Mouse (Mus musculus): ENCODE measurements around the gene Dcst2.
A peak's percentile ranks its signal among the peaks of the same experiment; 100 is the strongest.

Gene Dcst2

GRCm38 (mm10) chr3:89417131-89417530 lies 55.4 kb downstream of the Dcst2 start:
- no peak for DNase-seq

DNA sequence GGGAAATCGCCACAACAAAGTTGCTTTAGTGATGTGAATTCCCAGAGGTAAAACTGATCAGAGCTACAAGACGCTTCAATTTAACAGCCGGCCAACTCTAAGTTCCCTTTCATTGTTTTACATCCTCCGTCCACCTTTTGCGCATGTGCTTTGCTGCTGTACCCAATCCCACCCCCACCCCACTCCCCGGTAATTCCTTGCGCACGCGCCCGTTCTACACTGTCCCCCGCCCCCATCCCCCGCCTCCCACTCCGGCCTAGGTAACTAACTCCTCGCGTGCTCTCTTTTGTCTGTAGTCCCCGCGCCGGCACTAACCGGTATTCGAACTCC lies 56.0 kb downstream of the Dcst2 start:
- no peak for DNase-seq

DNA sequence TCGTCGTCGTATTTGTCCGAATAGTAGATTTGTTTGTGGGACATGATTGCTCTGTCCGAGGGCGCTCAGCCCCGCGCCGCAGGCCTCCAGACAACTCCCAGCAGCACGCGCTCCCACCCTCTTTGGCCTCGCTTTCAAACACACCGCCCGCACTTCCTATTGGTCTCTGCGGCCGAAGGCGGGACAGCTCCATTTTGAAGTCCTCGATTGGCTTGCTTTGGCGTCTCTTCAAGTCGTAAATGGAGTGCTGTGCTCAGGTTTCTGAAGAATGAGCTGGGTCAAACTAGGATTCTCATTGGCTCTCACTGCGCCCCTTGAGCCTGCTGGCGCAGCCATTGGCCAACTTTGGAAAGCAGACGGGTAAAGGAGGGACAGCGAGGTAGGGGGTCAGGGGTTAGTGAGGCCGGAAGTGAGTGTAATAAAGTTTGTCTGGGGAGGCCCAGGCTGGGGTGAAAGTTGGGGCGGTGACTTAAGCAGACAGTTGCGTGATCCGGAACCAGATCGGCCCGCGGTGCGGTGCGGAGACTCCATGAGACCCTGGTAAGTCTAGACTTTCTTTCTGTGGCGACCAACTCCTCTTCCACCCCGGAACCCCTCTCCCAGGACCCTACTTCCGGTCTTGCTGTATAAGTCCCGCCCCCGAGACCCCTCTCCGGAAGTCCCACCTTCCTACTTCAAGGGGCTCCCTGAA lies 56.5 kb downstream of the Dcst2 start, which contains the start of the genes Cks1b and Shc1:
Cks1b (minus strand) TSS at position 214 of the 691 bp plus-strand sequence.
Shc1 (plus strand) TSS at position 274 of the 691 bp plus-strand sequence.
- peak; percentile 90 for DNase-seq

- peak; percentile 84 for DNase-seq
These were observed 57.1 kb downstream of the Dcst2 start for GRCm38 (mm10) chr3:89418861-89419250.

DNA sequence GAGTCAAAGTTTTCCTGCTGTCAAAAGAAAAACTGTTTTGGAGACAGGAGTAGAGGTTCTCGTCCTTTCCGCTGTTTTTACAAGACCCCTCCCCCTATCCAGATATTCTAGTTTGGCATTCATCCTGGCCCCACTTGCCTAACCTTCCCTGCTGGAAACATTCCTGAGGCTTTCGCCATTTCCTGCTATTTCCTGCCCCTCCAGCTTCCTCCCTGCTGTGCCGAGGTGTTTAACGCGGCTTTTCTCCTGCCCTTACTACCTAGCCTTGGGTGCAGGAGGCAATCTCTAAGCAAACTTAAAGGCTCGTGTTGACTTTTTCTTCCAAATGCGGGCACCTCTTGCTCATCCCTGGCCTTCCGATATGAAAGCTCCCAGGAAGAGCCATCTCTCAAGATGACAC lies 57.8 kb downstream of the Dcst2 start:
- peak; percentile 66 for DNase-seq

DNA sequence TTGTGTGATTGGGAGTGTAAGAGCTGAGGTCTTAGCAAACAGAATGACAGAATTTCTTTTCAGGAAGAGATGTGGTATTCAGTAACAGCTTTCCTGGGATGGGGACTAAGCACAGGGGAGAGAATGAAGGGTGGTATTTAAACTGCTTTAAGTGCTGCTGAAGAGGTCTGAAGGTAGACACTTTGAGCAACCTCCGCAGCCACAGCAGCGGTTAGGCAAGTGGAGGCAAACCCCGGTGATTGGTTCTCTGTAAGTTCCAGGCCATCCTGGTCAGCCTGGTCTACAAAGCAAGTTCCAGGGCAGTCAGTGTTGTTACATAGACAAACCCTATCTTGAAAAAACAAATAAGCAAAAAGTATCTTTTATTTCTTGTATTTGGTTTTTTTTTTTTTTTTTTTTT lies 58.2 kb downstream of the Dcst2 start:
- DNase-seq: no peak

DNA sequence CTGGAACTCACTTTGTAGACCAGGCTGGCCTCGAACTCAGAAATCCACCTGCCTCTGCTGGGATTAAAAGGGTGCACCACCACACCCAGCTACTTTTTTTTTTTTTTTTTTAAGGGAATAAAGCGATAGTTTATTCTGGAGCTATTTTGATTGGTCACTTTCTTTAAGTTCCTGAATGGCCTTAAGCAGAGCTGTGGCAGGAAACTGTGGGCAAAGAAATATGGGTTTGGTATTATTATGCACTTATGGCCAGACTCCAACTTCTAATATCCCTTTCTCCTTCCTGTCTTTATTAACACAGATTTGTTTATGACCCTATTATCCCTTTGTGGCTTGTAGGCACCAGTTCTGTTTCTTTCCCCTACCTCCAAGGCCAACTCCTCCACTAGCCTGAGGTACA lies 58.6 kb downstream of the Dcst2 start:
- no peak for DNase-seq

GRCm38 (mm10) chr3:89421002-89421774 lies 59.4 kb downstream of the Dcst2 start:
- DNase-seq: peak; percentile 65

GRCm38 (mm10) chr3:89421810-89422473 lies 60.2 kb downstream of the Dcst2 start:
- DNase-seq: no peak

- DNase-seq: no peak
These were observed 60.9 kb downstream of the Dcst2 start for GRCm38 (mm10) chr3:89422556-89423205.

DNA sequence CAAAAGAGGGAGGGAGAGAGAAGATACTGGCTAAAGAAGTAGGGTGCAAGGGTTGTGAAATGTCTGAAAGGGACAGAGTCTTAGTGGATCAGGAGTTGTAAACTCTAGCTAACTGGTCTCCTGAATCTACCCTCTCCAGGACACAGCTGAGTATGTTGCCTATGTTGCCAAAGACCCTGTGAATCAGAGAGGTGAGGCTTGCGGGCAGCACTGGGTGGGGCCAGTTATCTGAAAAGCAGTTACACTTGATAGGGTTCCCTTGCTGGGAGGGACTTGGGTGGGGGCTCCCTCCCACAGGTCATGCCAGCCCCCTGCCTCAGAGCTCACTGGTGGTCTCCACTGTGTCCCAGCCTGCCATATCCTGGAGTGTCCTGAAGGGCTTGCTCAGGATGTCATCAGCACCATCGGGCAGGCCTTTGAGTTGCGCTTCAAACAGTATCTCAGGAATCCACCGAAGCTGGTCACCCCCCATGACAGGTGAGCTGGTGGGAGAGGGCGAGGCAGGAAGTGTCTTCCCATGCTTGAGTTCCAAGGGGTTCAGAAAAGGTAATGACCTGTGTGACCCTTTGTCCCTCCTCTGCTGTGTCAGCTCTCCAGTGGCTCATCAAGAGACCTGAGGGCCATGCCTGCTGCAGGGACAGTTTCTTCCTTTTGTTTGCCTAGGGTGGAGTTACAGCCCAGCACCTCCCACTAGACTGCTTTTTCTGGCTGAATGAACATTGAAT lies 62.8 kb downstream of the Dcst2 start:
- no peak for DNase-seq

DNA sequence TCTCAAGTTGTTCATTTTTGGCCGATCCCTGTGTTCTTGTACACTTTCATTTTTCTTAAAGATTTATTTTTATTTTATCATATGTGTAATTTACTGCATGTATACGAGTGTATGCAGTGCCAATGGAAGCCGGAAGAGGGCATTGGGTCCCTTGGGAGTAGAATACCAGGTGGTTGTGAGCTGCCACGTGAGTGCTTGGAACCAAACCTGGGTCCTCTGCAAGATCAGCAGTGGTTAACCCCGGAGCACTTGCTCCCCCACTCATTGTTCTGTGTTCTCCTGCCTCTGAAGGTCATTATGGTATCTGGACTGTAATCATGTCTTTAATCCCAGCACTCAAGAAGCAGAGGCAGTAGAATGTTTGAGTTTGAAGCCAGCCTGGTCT lies 63.4 kb downstream of the Dcst2 start:
- no peak for DNase-seq

DNA sequence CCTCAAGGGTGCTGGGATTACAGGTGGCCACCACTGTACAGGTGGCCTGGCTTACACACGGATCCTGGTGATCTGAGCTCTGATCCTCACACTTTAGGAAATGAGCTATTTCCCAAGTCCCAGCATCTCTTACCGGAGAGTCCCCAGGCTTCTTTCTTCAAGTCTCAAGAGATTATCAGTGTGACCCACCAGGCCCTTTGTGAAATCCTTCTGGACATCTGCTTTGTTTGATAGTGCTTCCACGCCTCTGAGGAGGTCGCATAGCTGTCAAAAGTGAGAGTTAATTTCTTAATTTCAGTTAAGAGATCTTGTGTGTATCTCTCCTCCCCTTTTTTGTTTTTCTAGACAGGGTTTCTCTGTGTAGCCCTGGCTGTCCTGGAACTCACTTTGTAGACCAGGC lies 64.1 kb downstream of the Dcst2 start:
- DNase-seq: no peak

All from kidney, adult 18-20 months (tissue).